Mouse (Mus musculus): Measurements from ENCODE around the gene Larp4b. TPM values are rescaled to one million over a fixed set of nuclear protein-coding genes. Genes with fewer than 3 reads are reported as not detected.

The Larp4b gene
- polyA plus RNA-seq, 1 experiment from 2014 or later = 50.7 TPM

DNA sequence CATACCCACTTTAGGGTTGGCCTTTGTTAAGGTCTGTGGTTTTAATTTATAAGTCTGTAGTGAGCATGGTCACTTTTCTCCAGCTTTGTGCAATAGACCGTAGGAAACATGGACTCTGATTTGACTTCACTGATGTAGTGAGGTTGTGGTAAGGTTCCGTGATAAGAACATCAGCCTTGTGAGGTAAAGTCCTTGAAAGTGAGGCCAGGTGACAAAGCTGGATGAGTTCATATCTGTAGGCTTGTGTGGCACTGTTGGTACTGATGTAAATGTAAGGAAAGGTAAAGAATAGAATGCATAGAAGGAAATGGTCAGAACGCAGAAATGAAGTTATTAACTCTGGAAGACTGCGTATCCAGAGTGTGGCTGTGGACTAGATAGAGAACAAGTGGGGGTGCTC, 57.9 kb downstream of the Larp4b start:
- ATAC-seq (ENCODE audit: insufficient number of reproducible peaks, insufficient read depth, low FRiP score, low read depth) = no peak
- H3K27me3 ChIP-seq (ENCODE audit: control insufficient read depth, insufficient read depth, low read length) = no peaks in the 10 kb centered on the region
- 97% methylated on average over 4 of the region's 4 CpGs for WGBS
- peaks cover 39% of the 10 kb centered on the region for H3K36me3 ChIP-seq (ENCODE audit: control insufficient read depth, insufficient read depth, low read length)
- no peaks in the 10 kb centered on the region for H3K9me3 ChIP-seq (ENCODE audit: control insufficient read depth, low read depth, low read length)
- no peaks in the 10 kb centered on the region for H3K4me1 ChIP-seq (ENCODE audit: control insufficient read depth, insufficient read depth, low read length)
- H3K9ac ChIP-seq (replicated peaks; ENCODE audit: low read depth, low read length) = no peak overlapping the region
- no peak overlapping the region for H3K4me2 ChIP-seq (replicated peaks; ENCODE audit: low read depth, low read length)
- no peak overlapping the region for H3K27ac ChIP-seq (ENCODE audit: low read length)
- no peak overlapping the region for H3K4me3 ChIP-seq (ENCODE audit: low read depth, low read length)

DNA sequence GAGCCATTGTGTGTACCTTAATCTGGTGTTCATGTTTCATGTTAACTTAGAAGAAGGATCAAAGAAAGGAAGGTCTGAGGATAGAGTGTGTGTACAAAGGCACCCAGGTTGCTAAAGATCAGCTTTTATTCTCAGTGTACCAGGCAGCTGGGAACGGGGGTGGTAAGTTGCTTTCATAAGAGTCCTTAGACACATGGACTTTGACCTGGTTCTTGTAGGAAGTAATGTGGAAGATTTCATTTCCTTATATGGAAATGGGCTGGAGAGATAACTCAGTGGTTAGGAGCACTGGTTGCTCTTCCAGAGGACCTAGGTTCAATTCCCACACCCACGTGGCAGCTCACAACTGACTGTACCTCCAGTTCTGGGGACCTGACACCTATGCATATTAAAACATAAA, 58.6 kb downstream of the Larp4b start:
- no peak for ATAC-seq (ENCODE audit: insufficient number of reproducible peaks, insufficient read depth, low FRiP score, low read depth)
- no peak overlapping the region for H3K4me2 ChIP-seq (replicated peaks; ENCODE audit: low read depth, low read length)
- peaks cover 38% of the 10 kb centered on the region for H3K36me3 ChIP-seq (ENCODE audit: control insufficient read depth, insufficient read depth, low read length)
- H3K27ac ChIP-seq (ENCODE audit: low read length) = no peak overlapping the region
- no peak overlapping the region for H3K4me3 ChIP-seq (ENCODE audit: low read depth, low read length)
- WGBS = 83% methylated on average over 2 of the region's 2 CpGs
- no peaks in the 10 kb centered on the region for H3K4me1 ChIP-seq (ENCODE audit: control insufficient read depth, insufficient read depth, low read length)
- no peak overlapping the region for H3K9ac ChIP-seq (replicated peaks; ENCODE audit: low read depth, low read length)
- no peaks in the 10 kb centered on the region for H3K27me3 ChIP-seq (ENCODE audit: control insufficient read depth, insufficient read depth, low read length)
- H3K9me3 ChIP-seq (ENCODE audit: control insufficient read depth, low read depth, low read length) = no peaks in the 10 kb centered on the region

DNA sequence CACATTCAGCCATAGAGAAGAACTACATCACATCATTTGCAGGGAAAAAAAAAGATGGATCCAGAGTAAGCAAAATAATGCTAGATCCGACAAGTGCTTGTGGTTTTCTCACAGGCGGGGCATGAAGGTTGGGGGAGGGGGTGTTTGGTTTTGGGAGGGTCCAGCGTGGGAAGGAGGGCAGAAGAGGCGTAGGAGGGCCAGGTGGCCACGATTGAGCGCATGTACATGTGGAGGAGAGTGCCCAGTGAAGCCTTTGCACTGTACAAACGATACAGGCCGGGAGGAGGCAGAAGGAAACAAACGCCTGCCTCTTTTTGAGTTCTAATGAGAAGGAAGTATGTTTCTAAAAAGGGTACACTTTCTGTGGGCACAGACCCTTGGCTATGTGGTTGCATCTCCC, 60.1 kb downstream of the Larp4b start:
- H3K4me3 ChIP-seq (ENCODE audit: low read depth, low read length) = no peak overlapping the region
- ATAC-seq (ENCODE audit: insufficient number of reproducible peaks, insufficient read depth, low FRiP score, low read depth) = no peak
- H3K4me2 ChIP-seq (replicated peaks; ENCODE audit: low read depth, low read length) = no peak overlapping the region
- 80% methylated on average over 9 of the region's 9 CpGs for WGBS
- H3K27me3 ChIP-seq (ENCODE audit: control insufficient read depth, insufficient read depth, low read length) = no peaks in the 10 kb centered on the region
- no peak overlapping the region for H3K9ac ChIP-seq (replicated peaks; ENCODE audit: low read depth, low read length)
- H3K4me1 ChIP-seq (ENCODE audit: control insufficient read depth, insufficient read depth, low read length) = no peaks in the 10 kb centered on the region
- H3K27ac ChIP-seq (ENCODE audit: low read length) = no peak overlapping the region
- H3K9me3 ChIP-seq (ENCODE audit: control insufficient read depth, low read depth, low read length) = no peaks in the 10 kb centered on the region
- peaks cover 43% of the 10 kb centered on the region for H3K36me3 ChIP-seq (ENCODE audit: control insufficient read depth, insufficient read depth, low read length)

DNA sequence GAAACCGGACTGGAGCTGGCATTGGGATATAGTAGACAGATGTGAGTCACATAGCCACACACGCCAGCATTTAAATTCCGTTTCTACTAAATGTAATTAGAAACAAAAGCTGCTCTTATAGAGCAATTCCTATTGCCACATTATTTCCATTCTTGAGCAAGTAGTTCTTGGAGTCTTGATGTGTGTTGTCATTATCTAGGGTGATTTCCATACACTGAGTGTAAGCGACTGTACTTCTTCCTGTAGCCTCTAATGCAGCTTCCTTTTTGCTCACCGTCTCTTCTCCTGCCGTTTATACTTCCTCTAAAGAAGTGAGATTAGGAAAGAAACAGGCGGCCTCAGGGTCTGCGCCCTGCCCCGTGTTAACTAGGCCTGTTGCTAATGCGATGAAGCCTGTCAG, 65.6 kb downstream of the Larp4b start:
- peaks cover 52% of the 10 kb centered on the region for H3K36me3 ChIP-seq (ENCODE audit: control insufficient read depth, insufficient read depth, low read length)
- no peaks in the 10 kb centered on the region for H3K4me1 ChIP-seq (ENCODE audit: control insufficient read depth, insufficient read depth, low read length)
- no peak overlapping the region for H3K9ac ChIP-seq (replicated peaks; ENCODE audit: low read depth, low read length)
- 74% methylated on average over 10 of the region's 10 CpGs for WGBS
- no peak overlapping the region for H3K4me2 ChIP-seq (replicated peaks; ENCODE audit: low read depth, low read length)
- H3K4me3 ChIP-seq (ENCODE audit: low read depth, low read length) = no peak overlapping the region
- ATAC-seq (ENCODE audit: insufficient number of reproducible peaks, insufficient read depth, low FRiP score, low read depth) = no peak
- no peaks in the 10 kb centered on the region for H3K9me3 ChIP-seq (ENCODE audit: control insufficient read depth, low read depth, low read length)
- H3K27me3 ChIP-seq (ENCODE audit: control insufficient read depth, insufficient read depth, low read length) = no peaks in the 10 kb centered on the region
- H3K27ac ChIP-seq (ENCODE audit: low read length) = no peak overlapping the region

DNA sequence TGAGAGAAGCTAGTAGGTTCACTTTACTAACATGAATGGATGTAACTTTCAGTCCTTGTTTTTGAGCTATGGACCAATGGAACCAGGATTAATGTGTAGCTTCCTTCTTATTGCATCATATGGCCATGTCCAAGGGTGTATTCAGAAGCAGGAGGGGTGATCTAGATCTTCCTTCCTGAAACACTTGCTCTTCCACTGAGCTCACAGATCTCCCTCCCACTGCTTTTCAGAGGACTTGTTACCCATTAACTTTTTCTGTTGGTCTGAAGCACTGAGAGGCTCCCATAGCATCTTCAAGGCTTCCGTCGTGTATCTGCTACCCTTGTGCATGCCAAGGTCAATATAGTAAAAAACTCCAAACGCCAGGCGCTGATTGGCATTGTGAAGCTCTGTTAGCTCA, 69.2 kb downstream of the Larp4b start:
- no peaks in the 10 kb centered on the region for H3K4me1 ChIP-seq (ENCODE audit: control insufficient read depth, insufficient read depth, low read length)
- WGBS = 89% methylated on average over 4 of the region's 4 CpGs
- no peaks in the 10 kb centered on the region for H3K9me3 ChIP-seq (ENCODE audit: control insufficient read depth, low read depth, low read length)
- no peak overlapping the region for H3K9ac ChIP-seq (replicated peaks; ENCODE audit: low read depth, low read length)
- peaks cover 66% of the 10 kb centered on the region for H3K36me3 ChIP-seq (ENCODE audit: control insufficient read depth, insufficient read depth, low read length)
- no peak overlapping the region for H3K4me2 ChIP-seq (replicated peaks; ENCODE audit: low read depth, low read length)
- H3K27me3 ChIP-seq (ENCODE audit: control insufficient read depth, insufficient read depth, low read length) = no peaks in the 10 kb centered on the region
- H3K4me3 ChIP-seq (ENCODE audit: low read depth, low read length) = no peak overlapping the region
- no peak for ATAC-seq (ENCODE audit: insufficient number of reproducible peaks, insufficient read depth, low FRiP score, low read depth)
- no peak overlapping the region for H3K27ac ChIP-seq (ENCODE audit: low read length)

DNA sequence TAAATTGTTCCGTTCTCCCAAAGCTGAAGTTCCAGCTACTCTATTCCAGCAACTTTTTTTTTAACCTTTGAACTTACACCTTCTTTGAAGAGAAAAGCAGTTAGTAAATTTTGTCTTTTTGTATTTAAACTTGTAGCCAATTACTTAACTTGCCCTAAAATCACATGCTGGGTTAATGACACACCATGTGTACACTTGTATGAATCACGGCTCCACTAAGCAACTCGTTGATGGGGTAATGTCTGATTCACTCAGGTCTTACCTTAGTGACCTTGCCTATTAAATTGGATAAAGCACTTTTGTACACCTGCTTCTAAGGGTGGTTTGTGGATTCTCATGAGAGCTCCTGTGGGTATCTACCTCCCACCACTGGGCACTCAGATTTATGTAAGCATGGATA, 74.2 kb downstream of the Larp4b start:
- peaks cover 74% of the 10 kb centered on the region for H3K36me3 ChIP-seq (ENCODE audit: control insufficient read depth, insufficient read depth, low read length)

DNA sequence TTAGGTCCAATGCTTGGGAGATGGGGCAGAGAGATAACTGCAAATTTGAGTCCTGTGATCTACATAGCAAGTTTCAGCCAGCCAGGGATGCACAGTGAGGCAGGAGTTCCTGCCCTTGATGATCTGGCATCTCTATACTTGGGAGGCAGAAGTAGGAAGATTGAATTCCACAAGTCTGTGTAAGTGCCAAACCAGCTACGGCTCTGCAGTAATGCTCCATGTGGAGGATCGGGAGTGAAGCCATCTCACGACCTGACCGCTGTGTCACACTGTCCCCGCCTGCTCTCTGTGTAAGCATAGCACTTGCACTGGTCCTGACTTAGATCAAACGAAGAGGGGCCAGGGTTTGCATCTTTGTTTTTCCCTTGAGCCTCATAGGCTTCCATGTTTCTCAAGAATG, 75.9 kb downstream of the Larp4b start:
- H3K9me3 ChIP-seq (ENCODE audit: control insufficient read depth, low read depth, low read length) = no peaks in the 10 kb centered on the region
- peaks cover 67% of the 10 kb centered on the region for H3K36me3 ChIP-seq (ENCODE audit: control insufficient read depth, insufficient read depth, low read length)
- no peak overlapping the region for H3K27ac ChIP-seq (ENCODE audit: low read length)
- H3K4me3 ChIP-seq (ENCODE audit: low read depth, low read length) = no peak overlapping the region
- no peaks in the 10 kb centered on the region for H3K27me3 ChIP-seq (ENCODE audit: control insufficient read depth, insufficient read depth, low read length)
- H3K4me2 ChIP-seq (replicated peaks; ENCODE audit: low read depth, low read length) = no peak overlapping the region
- H3K9ac ChIP-seq (replicated peaks; ENCODE audit: low read depth, low read length) = no peak overlapping the region
- no peaks in the 10 kb centered on the region for H3K4me1 ChIP-seq (ENCODE audit: control insufficient read depth, insufficient read depth, low read length)
- 85% methylated on average over 6 of the region's 6 CpGs for WGBS
- ATAC-seq (ENCODE audit: insufficient number of reproducible peaks, insufficient read depth, low FRiP score, low read depth) = no peak

More for the DNA sequence above, 74.2 kb downstream of the Larp4b start:
- no peaks in the 10 kb centered on the region for H3K4me1 ChIP-seq (ENCODE audit: control insufficient read depth, insufficient read depth, low read length)
- H3K9me3 ChIP-seq (ENCODE audit: control insufficient read depth, low read depth, low read length) = no peaks in the 10 kb centered on the region
- 85% methylated on average over 3 of the region's 3 CpGs for WGBS
- no peak for ATAC-seq (ENCODE audit: insufficient number of reproducible peaks, insufficient read depth, low FRiP score, low read depth)
- no peak overlapping the region for H3K4me2 ChIP-seq (replicated peaks; ENCODE audit: low read depth, low read length)
- no peak overlapping the region for H3K9ac ChIP-seq (replicated peaks; ENCODE audit: low read depth, low read length)
- no peak overlapping the region for H3K27ac ChIP-seq (ENCODE audit: low read length)
- H3K4me3 ChIP-seq (ENCODE audit: low read depth, low read length) = no peak overlapping the region
- H3K27me3 ChIP-seq (ENCODE audit: control insufficient read depth, insufficient read depth, low read length) = no peaks in the 10 kb centered on the region

DNA sequence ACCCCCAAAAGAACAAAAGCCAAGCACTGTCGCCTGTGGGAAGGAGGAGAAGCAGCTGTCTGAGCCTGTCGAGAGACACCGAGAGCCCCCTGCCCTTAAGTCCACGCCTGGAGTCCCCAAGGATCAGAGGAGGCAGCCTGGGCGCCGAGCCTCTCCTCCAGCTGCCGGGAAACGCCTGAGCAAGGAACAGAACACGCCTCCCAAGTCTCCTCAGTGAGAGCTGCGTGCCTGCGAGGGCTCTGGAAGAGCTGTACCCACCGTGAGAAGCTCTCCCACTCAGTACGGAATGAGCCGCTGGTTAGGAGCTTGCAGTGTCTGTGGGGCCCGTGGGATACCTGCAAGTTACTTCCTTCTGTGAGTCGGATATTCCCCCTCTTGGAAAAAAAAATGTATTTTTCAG, 77.0 kb downstream of the Larp4b start:
- Histone ChIP-seq H3K27me3 (ENCODE audit: control insufficient read depth, insufficient read depth, low read length) (no peaks in the 10 kb centered on the region), H3K27ac (ENCODE audit: low read length) (no peak overlapping the region), H3K4me2 (replicated peaks; ENCODE audit: low read depth, low read length) (no peak overlapping the region), H3K4me1 (ENCODE audit: control insufficient read depth, insufficient read depth, low read length) (no peaks in the 10 kb centered on the region), H3K9ac (replicated peaks; ENCODE audit: low read depth, low read length) (no peak overlapping the region), H3K4me3 (ENCODE audit: low read depth, low read length) (no peak overlapping the region), H3K9me3 (ENCODE audit: control insufficient read depth, low read depth, low read length) (no peaks in the 10 kb centered on the region), H3K36me3 (ENCODE audit: control insufficient read depth, insufficient read depth, low read length) (peaks cover 65% of the 10 kb centered on the region)
- 83% methylated on average over 16 of the region's 16 CpGs for WGBS
- no peak for ATAC-seq (ENCODE audit: insufficient number of reproducible peaks, insufficient read depth, low FRiP score, low read depth)

DNA sequence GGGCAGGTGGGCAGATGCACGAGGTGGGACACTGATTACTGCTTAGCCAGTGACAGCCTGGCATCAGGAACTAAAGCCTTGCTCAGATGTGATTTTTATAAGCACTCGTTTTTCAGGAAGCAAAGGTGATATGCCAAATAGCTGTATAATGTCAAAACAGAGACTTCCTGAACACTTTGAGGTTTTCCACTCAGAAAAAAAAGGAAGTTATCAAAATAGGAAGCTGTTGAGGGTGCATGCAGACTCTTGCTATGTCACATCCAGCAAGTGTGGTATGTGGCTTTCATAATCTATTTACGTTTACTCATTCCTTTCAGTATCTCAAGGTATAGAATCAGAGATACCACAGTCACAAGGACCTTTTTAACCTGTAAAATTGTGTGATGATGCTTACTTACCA, 79.7 kb downstream of the Larp4b start:
- Histone ChIP-seq H3K9me3 (ENCODE audit: control insufficient read depth, low read depth, low read length) (no peaks in the 10 kb centered on the region), H3K4me2 (replicated peaks; ENCODE audit: low read depth, low read length) (no peak overlapping the region), H3K4me1 (ENCODE audit: control insufficient read depth, insufficient read depth, low read length) (no peaks in the 10 kb centered on the region), H3K27me3 (ENCODE audit: control insufficient read depth, insufficient read depth, low read length) (no peaks in the 10 kb centered on the region), H3K36me3 (ENCODE audit: control insufficient read depth, insufficient read depth, low read length) (peaks cover 41% of the 10 kb centered on the region), H3K4me3 (ENCODE audit: low read depth, low read length) (no peak overlapping the region), H3K9ac (replicated peaks; ENCODE audit: low read depth, low read length) (no peak overlapping the region), H3K27ac (ENCODE audit: low read length) (no peak overlapping the region)
- no peak for ATAC-seq (ENCODE audit: insufficient number of reproducible peaks, insufficient read depth, low FRiP score, low read depth)
- WGBS = 75% methylated on average over 3 of the region's 3 CpGs
